Mouse (Mus musculus) left cerebral cortex, adult 11 months (tissue): ENCODE data around the gene Snap91.

Experiments used
- DNase-seq: peaks from one replicate; pipeline ENCODE4 v3.0.0; 2022; ENCODE audit warnings: low spot score

The Snap91 gene

GRCm38 (mm10) chr9:86880113-86880972, at the start of gene Snap91:
Snap91 (minus strand) TSS chr9:86880654.
- DNase-seq: peak; percentile 72

- DNase-seq: no peak
These were observed 46.1 kb upstream of the Snap91 start for GRCm38 (mm10) chr9:86926519-86926918.

GRCm38 (mm10) chr9:86925688-86926087, 45.2 kb upstream of the Snap91 start:
- DNase-seq: no peak

GRCm38 (mm10) chr9:86922430-86922829, 42.0 kb upstream of the Snap91 start:
- no peak for DNase-seq

DNA sequence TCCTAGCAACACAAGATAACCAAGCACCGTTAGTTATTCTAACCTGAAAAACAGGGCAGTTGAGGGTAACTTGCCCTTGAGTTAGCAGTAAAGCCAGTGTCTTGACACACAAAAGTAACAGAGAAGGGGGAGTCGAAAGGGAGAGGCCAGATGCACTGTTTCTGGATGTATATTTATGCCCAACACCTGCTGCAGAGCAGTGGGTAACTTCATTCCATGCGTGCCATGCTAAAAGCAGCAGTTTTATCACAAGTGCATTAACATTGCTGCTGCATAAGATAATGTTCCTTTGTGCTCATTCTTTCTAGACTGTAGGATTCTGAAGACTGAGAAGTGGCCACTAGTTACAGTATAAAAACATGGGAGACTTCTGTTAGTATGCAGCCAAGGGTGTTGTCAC, 36.1 kb upstream of the Snap91 start:
- no peak for DNase-seq

DNA sequence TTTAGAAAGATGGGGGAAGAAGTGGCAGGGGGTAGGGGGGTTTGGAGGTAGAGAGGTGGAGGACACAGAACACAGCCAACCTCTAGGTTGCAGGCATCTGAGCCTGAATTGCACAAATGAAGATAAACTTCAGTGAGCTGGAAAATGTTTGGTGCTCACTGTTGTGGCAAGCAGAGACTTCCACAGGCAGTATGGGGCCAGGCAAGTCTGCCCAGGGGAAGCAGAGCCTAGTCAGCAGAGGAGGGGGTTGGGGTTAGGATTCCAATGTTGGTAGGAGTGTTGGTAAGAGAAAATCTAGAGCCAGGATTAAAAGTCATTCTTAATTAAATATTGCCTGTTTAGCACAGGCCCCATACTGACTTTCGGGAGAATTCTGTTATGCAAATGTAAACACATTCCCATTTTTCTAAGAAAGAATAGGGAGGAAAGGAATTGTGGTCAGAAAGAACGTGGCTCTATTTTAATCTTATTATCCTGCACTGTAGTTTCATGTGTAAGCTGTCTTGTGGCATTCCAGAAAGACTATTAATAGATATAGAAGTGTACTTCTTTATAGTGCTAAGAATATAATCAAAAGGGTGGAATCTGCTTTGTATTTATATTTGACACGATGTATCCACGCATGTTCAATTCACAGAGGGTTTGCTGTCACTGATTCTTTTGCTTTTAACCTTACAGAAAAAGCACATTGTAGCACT, 19.2 kb upstream of the Snap91 start:
- DNase-seq: no peak

DNA sequence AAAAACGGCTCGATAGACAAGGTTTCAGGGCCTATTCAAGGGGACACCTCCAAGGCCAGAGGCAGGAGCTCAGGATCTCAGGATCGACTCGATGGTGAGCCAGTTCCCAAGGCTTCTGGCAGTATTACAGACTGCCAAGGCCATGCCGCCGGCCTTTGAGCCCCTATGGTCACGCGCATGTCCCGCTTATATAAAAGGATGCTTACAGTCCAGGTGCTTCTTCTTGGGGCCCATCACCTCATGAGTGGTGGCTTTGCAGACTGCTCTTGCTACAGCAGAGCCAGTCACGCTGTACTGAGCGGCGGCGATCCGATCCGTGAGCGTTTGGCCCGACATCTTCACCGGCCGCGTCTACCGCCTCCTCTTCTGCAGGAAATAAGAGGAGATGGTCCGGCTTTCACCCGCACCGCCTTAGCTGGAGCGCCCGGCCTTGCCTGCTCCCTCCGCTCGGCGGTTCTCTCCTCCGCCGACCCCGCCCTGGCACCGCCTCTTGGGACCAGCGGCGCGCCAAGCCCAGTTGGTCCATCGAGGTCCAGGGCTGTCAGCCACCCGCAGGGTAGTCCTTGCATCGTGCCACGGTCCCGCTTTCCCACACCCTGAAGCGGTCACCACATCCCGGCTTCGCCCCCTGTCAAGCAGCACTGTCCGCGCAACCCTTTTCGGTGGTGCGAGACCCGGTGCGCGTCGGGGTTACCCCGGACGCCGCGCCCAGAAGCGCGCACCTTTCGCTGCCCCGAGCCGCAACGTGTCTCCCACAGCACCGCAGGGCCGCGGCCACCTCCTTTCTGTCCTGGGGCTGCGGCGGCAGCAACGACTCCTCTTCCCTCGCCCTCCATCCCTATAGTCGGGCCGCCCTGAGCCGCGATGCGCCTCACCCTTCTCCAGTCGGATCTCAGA, 990 bp downstream of the Snap91 start:
- no peak for DNase-seq

DNA sequence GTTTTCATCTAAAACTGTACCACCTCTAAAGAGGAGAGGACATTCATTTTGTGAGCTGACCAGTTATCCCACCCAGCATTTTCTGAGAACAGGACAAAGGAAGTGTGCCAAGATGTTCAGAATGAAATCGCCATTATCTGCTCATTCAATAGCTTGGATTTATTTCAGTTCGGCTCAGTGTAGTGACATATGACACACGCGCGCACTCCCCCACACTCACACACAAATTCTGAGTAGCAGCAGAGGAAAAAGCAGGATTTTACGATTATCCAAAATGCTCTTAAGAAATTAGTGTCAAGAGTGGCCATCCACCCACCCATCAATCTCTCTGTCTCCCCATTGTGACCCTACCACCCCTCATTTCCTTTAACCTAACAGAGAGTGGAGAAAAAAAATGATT, 1.7 kb downstream of the Snap91 start:
- DNase-seq: no peak

DNA sequence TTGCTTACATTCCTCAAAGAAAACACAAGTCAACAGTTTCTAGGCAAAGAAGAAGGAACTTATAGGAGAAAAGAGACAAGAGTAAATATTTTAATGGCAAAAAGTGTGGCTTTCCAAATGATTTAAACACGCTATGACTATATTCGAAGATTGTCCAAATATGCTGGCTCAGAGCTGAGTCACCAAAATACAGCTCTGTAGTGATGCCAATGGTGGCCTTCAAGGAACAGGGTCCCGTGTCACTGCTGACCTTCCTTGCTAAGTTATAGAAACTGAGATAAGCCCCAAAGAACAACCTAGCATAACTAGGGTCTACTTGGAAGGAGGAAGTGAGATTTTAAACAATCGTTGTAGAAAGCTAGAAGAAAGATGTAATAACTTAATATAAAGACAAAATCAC, 6.8 kb downstream of the Snap91 start:
- no peak for DNase-seq

- DNase-seq: no peak
These were observed 10.7 kb downstream of the Snap91 start for GRCm38 (mm10) chr9:86869586-86870338.

DNA sequence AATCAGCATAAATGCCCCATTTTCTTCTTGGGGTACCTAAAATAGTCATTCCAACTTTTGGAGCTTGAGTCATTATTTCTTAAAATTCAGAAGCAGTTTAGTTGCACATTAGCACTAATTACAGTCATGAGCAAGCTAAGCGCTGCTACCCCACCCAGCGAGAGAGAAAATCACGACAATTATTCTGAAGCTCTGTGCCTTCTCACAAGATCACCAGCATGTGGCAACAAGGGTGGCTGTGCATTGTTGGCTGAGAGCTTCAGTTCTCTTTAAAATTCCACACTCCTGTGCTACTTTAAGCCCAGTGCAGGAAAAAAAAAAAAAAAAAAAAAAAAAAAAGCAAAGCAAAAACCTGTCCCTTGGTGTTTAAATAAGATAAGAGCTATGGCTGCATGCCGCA, 22.4 kb downstream of the Snap91 start:
- DNase-seq: no peak

DNA sequence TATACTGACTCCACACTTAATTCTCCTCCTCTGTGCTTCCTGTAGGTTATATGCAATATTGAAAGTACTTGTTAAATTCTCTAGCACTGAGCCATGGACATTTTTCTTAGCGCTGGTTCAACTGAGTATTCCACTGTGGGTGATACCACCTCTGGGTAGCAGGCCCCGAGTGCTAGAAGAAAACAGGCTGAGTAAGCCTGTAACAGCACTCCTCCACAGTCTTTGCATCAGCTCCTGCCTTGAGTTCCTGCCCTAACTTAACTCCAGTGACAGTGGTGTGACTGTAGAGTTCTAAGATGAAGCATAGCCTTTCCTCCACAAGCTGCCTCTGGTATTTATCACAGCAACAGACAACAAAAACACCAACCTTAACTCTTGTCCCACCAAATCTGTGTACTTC, 22.8 kb downstream of the Snap91 start:
- DNase-seq: no peak

DNA sequence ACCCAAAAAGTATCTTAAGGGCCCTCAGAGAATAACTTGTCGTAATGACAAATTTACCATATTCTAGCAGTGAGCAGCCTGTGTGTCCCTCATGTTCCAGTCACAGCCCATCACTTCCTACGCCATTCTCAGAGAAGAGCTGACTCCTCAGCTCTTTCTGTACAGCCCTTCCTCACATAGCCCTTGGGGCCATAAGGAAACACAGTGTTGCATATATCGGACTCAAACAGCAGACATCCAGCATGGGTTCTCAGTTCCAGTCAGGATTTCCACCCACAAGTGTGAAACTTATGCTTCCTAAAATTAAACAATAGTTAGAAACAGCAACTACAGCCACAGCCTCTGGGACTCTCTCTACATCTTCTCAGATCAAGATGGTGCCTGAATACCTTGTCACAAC, 27.6 kb downstream of the Snap91 start:
- peak; percentile 31 for DNase-seq

DNA sequence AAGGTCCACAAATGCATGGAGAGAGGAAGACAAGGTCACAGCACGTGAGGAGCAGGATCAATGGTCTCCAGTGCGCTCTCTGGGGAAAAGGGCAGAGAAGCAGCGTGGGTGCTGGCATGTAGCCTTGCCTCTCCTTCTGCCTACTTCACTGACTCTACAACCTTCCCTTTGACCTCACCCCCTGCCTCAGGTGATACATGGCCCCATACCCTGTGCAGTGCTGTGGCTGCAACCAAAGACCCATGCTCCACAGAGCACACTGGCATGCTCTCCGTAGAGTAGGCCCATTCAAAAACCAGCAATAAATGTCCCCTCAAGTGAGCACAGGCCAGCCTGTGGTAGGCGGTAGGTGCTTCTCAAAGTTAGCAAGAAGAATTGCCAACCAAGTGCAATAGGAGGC, 28.8 kb downstream of the Snap91 start:
- DNase-seq: no peak

DNA sequence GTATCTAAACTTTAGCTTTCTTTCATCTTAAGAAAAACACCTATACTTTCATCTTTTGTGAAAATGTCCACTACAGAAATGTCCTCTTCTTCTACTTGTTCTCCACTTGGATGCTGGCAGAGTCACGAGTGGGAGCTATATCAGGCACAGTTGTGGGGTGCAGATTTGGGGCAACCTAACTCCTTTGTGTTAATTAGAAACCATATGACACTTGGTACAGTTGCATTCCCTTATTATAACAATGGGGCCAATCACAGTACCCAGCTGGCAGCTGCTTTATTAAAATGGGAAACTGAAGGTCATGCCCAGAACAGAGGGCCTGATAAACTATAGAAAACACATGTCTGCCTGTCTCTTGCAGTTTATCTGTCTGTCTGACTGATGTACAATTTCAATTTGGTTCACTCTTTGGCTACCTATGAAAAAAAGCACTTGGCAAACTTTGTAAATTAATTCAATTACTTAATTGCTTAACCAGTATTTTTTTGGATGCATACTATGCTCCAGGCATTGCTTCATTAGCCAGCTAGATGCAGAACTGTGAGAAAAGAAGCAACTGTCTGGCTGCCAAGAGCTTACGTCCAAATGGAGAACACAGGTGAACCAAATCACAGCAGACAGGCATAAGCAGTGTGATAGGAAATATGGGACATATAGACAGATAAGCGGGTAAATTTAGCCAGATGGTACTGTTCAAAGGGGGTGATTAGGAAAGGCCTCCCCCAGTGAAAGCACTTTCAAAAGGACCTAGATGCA, 29.8 kb downstream of the Snap91 start:
- no peak for DNase-seq

- no peak for DNase-seq
These were observed 36.6 kb downstream of the Snap91 start for GRCm38 (mm10) chr9:86843747-86844353.

DNA sequence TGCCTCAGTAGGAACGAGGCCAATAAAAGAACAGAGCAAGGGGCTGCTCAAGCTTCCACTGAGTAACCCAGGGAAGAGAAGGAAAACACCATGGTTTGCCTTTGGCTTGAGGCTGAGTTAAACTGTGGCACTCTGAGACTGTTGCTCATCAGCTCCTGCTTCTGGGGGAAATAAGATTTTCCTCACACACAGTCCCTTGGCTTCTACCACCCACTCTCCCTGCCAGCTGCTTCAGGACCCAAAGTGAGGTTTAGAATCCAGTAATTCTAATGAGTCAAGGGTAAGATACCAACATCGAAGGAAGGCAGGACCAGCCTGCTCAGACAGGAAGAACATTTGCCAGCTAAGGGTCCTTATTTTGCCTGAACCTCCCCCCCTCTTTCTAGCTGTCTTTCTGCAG, 50.7 kb downstream of the Snap91 start:
- DNase-seq: no peak

DNA sequence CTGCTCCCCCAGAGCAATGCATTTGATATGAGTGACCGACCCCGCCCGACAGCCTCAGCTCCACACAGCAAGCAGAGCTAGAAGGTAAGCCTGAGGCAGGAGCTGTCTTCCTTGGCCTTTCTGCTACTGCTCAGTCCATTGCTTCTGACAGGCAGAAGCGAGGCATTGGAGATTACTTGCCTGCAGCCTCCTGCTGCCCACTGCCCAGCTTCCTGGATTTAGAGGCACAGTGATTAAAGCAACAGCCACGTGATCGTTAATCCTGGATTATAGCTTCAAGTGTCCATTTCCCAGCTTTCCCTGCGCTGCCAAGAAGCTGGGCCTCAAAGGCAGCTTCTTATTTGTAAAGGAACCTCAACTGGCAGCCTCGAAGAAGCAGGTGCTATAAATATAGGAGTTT, 51.4 kb downstream of the Snap91 start:
- no peak for DNase-seq

- DNase-seq: no peak
These were observed 61.1 kb downstream of the Snap91 start for GRCm38 (mm10) chr9:86819366-86819765.

- no peak for DNase-seq
These were observed 62.8 kb downstream of the Snap91 start for GRCm38 (mm10) chr9:86817673-86818072.

DNA sequence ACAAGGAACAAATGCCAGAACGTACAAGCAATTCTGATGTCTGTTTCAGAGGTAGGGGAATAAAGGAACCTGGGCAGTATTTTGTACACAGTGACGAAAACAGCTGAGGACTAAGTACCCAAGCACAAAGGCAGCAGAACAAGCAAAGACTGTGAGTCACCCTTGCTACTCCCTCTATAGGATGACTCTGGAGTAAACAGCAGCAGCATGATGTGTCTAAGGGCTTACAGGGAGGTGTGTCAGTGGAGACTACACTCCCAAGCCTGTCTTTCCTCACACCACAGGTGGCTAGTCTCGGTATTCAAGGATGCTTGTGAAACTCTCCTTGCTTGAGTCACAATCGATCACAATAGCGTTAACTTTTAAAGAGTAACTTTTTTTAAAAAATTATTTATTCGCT, 66.1 kb downstream of the Snap91 start:
- DNase-seq: no peak
